Mouse (Mus musculus) limb, embryonic 11.5 days (tissue): ENCODE results near the gene Wnt9b. TPM values are rescaled to one million over a fixed set of nuclear protein-coding genes. Genes with fewer than 3 reads are reported as not detected.

ENCODE experiments used
- ATAC-seq: fragments of 200-750 bp; cut with Nextera tagmentation; 2 replicates; pipeline ENCODE4 v1.8.0; 2017; ENCODE audit warnings: low read depth; ENCODE audit not compliant: insufficient number of reproducible peaks, low FRiP score, low TSS enrichment
- DNase-seq: peaks from one replicate; pipeline ENCODE4 v3.0.0-alpha.2; 2015; ENCODE audit warnings: low spot score
- H3K27ac ChIP-seq: fragments of 300-500 bp; sonication (generic); replicated peaks from 2 replicates; pipeline ENCODE4 v1.5.1; 2014; ENCODE audit warnings: low read depth, mild to moderate bottlenecking, low read length
- H3K27me3 ChIP-seq: fragments of 300-500 bp; sonication (generic); 2 replicates; pipeline ENCODE4 v1.6.1; 2014; ENCODE audit warnings: mild to moderate bottlenecking, low read length, mixed read lengths; ENCODE audit not compliant: control insufficient read depth, insufficient read depth
- H3K36me3 ChIP-seq: fragments of 300-500 bp; sonication (generic); 2 replicates; pipeline ENCODE4 v1.6.1; 2014; ENCODE audit warnings: mild to moderate bottlenecking, low read length, moderate library complexity, mixed read lengths; ENCODE audit not compliant: control insufficient read depth, insufficient read depth
- H3K4me1 ChIP-seq: fragments of 300-500 bp; sonication (generic); 2 replicates; pipeline ENCODE4 v1.6.1; 2014; ENCODE audit warnings: low read length, mixed read lengths; ENCODE audit not compliant: control insufficient read depth, insufficient read depth
- H3K4me2 ChIP-seq: fragments of 300-500 bp; sonication (generic); 2 replicates; pipeline ENCODE4 v1.6.1; 2014; ENCODE audit warnings: low read depth, mild to moderate bottlenecking, moderate library complexity; ENCODE audit not compliant: severe bottlenecking
- H3K4me3 ChIP-seq: fragments of 300-500 bp; sonication (generic); 2 replicates; pipeline ENCODE4 v1.5.1; 2014; ENCODE audit warnings: low read depth, low read length
- H3K9ac ChIP-seq: fragments of 300-500 bp; sonication (generic); 2 replicates; pipeline ENCODE4 v1.6.1; 2014; ENCODE audit warnings: mild to moderate bottlenecking, low read length
- H3K9me3 ChIP-seq: fragments of 300-500 bp; sonication (generic); 2 replicates; pipeline ENCODE4 v1.6.1; 2016; ENCODE audit warnings: low read length; ENCODE audit not compliant: control insufficient read depth
- WGBS: fragments of 180-500 bp; shearing (Covaris S2); extraction: QIAGEN DNeasy Blood & Tissue Kit; methylation state at CpG from one replicate; pipeline ENCODE4 v1.1.7; 2014; 5-methylcytosine and 5-hydroxymethylcytosine counted together
- polyA plus RNA-seq: library from polyadenylated mRNA; unstranded; fragments of >200 nt; fragmentation: Nextera tagmentation; extraction: Ambion mirVana; gene quantifications from 2 replicates; pipeline ENCODE4 v1.2.1, GENCODE M21; 2014

The Wnt9b gene
- polyA plus RNA-seq, result 0.73 and 1.0 TPM in 2 replicates

DNA sequence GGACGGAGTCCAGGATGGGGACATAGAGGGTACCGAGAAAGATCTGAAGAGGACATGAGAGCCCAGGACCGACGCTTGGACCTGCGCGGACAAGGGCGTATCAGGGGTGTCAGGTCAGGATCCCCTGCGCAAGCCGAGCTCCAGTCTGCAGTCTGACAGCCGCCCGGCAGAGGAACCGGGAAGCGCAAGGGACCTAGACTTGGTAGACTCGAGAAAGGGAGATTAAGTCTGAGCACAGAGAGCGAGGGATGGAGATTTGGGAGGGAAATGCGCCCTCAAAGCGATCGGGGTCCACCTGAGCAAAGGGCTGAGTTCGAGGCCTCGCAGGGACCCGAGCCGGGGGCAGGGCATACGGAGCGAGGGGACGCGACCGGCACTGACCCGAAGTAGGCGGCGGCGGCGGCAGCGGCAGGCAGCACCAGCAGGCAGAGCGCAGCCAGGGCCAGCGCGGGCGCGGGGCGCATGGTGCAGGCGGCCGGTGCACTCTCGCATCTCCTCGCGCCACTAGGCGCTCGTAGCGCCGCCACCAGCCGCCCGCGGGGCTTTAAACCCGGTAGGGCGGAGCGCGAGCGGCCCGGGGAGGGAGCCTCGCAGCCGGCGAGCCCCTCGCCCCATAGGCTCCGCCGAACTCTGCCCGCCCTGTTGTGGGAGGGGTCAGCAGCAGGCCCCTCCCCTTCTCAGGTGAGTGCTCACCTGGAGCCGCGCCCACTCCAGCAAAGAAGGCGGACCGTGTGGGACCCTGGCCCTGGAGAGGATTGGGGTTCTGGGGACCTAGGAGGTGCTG is at the start of gene Wnt9b:
TSS of gene Wnt9b (minus strand) at position 516 of the 784 bp plus-strand sequence.
- no peaks in the 10 kb centered on the region for H3K36me3 ChIP-seq
- peaks cover 55% of the 10 kb centered on the region for H3K27me3 ChIP-seq
- H3K27ac ChIP-seq, result no peak within 1 kb of the TSS
- H3K9ac ChIP-seq, result no peak within 1 kb of the TSS
- ATAC-seq, result peak; percentile 62
- peak within 1 kb of the TSS; percentile 84 for H3K4me2 ChIP-seq
- WGBS, result under 1% methylated on average over 68 of the region's 68 CpGs
- peak within 1 kb of the TSS; percentile 36 for H3K4me3 ChIP-seq
- H3K9me3 ChIP-seq, result no peaks in the 10 kb centered on the region
- H3K4me1 ChIP-seq, result peaks cover 8% of the 10 kb centered on the region; the same call in 1 of the 2 replicates
- DNase-seq, result peak; percentile 53

DNA sequence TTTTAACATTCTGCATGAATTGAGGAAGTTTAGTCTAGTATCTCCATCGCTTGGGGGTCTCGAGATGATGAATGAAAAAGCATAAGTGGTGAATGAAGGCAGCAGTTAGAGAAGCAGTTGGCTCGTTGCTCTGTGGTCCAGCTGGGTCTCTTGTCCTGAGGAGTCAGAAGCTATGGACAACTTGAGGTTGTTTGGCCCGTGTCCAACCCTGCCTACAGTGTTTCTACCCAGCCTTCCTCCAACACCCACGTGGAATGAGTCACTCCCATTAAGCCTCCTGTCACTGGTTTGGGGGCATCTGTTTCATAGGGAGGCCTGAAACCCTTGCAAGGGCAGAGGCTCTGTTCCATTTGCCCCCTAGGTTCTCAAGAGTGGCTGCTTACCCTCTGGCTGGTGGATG is 40.3 kb upstream of the Wnt9b start:
- H3K27ac ChIP-seq, result no peak overlapping the region
- DNase-seq (no peak), ATAC-seq (no peak)
- peaks cover 14% of the 10 kb centered on the region for H3K27me3 ChIP-seq
- no peaks in the 10 kb centered on the region for H3K36me3 ChIP-seq
- no peak overlapping the region for H3K4me2 ChIP-seq
- no peaks in the 10 kb centered on the region for H3K9me3 ChIP-seq
- no peak overlapping the region for H3K4me3 ChIP-seq
- H3K4me1 ChIP-seq, result no peaks in the 10 kb centered on the region
- WGBS, result 90% methylated on average over 5 of the region's 5 CpGs
- no peak overlapping the region for H3K9ac ChIP-seq

DNA sequence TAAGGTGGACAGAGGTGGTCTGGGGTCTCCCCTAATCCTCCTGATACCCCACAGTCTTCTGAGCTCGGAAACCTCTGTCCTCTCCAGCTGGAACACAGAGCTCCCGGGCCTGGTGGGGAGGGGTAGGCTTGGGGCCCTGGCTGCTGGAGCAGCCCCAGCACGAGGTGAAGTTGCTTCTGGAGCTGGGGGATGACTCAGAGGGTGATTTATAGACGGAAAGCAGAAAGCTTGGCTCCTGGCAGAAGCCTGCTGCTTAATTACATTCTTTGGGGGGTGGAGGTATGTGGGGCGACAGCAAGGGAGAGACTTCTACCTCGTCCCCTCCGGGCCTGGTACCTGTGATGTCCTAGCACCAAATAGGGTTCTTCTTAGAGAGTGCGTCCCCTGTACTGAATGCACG is 30.5 kb upstream of the Wnt9b start:
- H3K27me3 ChIP-seq, result peaks cover 18% of the 10 kb centered on the region
- no peak for ATAC-seq
- H3K36me3 ChIP-seq, result no peaks in the 10 kb centered on the region
- no peak overlapping the region for H3K27ac ChIP-seq
- WGBS, result 33% methylated on average over 9 of the region's 9 CpGs
- H3K9ac ChIP-seq, result no peak overlapping the region
- no peak overlapping the region for H3K4me2 ChIP-seq
- DNase-seq, result no peak
- no peaks in the 10 kb centered on the region for H3K9me3 ChIP-seq
- H3K4me3 ChIP-seq, result no peak overlapping the region
- H3K4me1 ChIP-seq, result peaks cover 3% of the 10 kb centered on the region; the same call in 1 of the 2 replicates

DNA sequence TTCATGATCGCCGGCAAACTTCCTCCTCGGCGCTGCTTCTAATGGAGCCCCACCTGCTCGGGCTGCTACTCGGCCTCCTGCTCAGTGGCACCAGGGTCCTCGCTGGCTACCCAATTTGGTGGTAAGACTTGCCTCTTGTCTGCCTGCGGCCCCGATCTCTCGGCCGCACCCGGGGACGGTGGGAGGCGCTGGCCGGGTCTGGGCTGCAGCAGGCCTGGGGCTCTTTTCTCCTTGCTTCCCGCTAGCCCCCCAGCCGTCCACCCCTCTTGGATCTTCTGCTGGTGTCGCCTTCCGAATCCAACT is 24.6 kb upstream of the Wnt9b start:
- no peak overlapping the region for H3K27ac ChIP-seq
- WGBS, result 0% methylated on average over 19 of the region's 19 CpGs
- H3K27me3 ChIP-seq, result peaks cover 77% of the 10 kb centered on the region
- peak; percentile 68 for DNase-seq
- no peak overlapping the region for H3K9ac ChIP-seq
- H3K4me2 ChIP-seq, result peak overlapping the region; percentile 41
- H3K4me3 ChIP-seq, result peak overlapping the region; percentile 25
- ATAC-seq, result no peak
- H3K9me3 ChIP-seq, result no peaks in the 10 kb centered on the region
- H3K36me3 ChIP-seq, result no peaks in the 10 kb centered on the region
- peaks cover 12% of the 10 kb centered on the region; the same call in 1 of the 2 replicates for H3K4me1 ChIP-seq

DNA sequence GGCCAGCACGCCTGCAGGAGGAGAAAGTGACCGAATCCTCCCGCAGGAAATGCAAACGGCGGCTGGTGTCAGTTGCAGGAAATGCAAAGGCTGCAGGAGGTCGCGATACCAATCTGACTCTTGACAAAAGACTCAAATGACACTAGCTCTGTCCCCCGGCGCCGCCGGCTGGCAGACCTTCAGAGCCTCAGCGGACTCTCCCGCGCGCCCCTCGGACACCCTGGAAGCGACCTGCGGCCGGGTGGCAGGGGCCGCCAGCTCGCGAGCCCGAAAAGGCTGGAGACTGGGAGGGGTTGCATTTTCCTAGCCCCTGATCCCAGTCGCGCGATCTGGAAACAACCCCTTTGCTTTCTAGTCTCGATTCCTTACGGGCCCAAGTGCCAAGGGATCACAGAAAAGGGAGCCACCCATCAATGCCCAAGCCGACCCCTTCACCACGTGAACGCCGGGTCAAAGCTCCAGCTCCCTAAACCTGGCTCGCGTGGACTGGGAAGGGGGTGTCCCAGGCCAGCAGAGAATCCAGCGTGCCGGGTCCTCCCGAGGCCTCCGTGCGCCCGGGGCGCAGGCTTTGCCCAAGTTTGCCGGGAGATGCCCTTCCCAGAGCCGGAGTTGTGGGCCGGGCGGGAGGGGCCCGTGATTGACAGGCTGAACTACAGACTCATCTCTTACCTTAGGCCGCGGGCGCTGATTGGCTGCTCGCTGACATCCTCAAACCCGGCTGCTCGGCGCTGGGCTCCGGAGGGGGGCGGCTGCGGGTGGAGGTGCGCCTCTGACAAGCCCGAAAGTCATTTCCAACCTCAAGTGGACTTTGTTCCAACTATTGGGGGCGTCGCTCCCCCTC is 24.0 kb upstream of the Wnt9b start, which contains the start of gene Wnt3:
TSS of gene Wnt3 (plus strand) at position 764 of the 841 bp plus-strand sequence.
- H3K27me3 ChIP-seq, result peaks cover 82% of the 10 kb centered on the region
- no peaks in the 10 kb centered on the region for H3K9me3 ChIP-seq
- H3K9ac ChIP-seq, result no peak within 1 kb of the TSS
- H3K4me1 ChIP-seq, result peaks cover 12% of the 10 kb centered on the region; the same call in 1 of the 2 replicates
- H3K36me3 ChIP-seq, result no peaks in the 10 kb centered on the region
- WGBS, result under 1% methylated on average over 60 of the region's 60 CpGs
- no peak within 1 kb of the TSS for H3K27ac ChIP-seq
- peak within 1 kb of the TSS; percentile 25 for H3K4me3 ChIP-seq
- peak within 1 kb of the TSS; percentile 41 for H3K4me2 ChIP-seq
- ATAC-seq, result no peak
- peak; percentile 54 for DNase-seq

DNA sequence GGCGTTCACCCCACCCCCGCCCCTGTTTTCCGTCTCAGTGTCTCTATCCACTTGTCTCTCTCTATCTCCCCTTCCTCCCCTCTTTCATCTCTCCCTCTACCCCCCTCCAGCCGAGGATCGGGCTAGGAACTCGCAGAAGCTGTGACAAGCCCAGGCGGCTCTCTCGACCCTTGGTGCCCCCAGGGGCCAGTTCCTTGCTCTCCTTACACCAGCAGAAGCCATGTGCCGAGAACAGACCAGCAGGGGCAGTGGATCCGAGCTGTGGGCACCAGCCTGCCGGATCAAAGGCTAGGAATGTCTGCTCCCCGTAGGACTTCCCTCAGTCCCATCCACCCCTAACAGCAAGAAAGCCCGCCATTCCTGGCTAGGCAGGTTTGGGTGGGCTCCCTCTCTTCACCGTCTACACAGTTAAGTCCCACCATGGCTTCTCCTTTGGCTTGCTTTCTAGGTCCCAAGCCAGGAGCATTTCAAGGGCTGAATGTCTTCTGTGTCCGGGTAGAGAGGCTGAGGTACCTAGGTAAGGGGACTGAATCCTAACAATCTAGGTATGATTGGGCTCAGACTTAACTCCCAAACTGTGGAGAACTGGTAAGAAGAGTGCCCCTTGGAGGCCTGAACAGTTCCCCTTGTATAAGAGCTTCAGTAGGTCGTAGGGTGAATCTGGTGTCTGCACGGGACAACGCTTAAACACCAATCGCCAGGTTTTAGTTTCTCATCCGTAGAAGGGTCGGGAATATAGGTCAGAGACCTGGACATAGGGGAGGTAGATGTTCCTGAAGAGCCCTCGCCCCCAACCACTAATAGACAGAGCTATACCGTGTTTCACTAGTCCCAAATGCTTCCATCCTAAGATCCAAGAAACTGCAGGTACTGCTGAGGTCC is 23.1 kb upstream of the Wnt9b start:
- Histone ChIP-seq H3K4me3 (peak overlapping the region; percentile 25; the same call in 1 of the 2 replicates), H3K9me3 (no peaks in the 10 kb centered on the region), H3K27ac (no peak overlapping the region), H3K27me3 (peaks cover 83% of the 10 kb centered on the region), H3K36me3 (no peaks in the 10 kb centered on the region), H3K4me1 (peaks cover 12% of the 10 kb centered on the region; the same call in 1 of the 2 replicates), H3K4me2 (peak overlapping the region; percentile 41; the same call in 1 of the 2 replicates), H3K9ac (no peak overlapping the region)
- peak; percentile 56 for DNase-seq
- ATAC-seq, result no peak
- WGBS, result 1% methylated on average over 23 of the region's 23 CpGs

DNA sequence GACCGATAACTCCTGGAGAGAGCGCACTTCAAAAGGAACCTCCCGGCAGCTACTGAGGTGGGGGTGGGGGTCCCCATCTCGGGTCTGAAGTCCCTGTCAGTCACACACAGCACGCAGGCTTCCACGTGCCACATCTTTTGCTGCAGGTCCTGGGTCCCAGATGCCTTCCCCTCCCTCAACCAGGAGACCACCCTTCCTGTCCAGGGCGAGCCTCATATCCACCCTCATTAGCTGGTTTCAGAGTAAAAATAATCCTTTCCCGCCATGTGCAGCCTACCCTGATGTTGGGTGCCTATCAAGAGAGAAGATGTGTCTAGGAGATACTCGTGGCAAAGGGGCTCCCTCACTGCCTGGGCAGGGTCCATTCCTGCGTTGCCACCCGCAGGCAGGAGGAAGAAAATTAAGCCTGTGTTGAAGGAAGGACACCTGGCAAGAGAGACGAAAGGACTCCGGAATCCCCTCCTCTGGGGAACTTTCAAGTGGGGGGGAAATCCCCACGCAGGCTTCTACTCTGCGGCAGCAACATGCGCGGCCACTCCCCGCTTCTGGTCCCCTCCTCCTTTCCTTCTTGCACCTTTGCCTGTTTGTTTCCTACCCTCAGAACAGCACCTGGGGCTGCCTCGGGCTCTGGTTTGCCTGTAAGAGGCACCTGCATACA is 21.7 kb upstream of the Wnt9b start:
- H3K9me3 ChIP-seq, result no peaks in the 10 kb centered on the region
- peaks cover 76% of the 10 kb centered on the region for H3K27me3 ChIP-seq
- no peak overlapping the region for H3K27ac ChIP-seq
- 2% methylated on average over 19 of the region's 19 CpGs for WGBS
- peaks cover 12% of the 10 kb centered on the region; the same call in 1 of the 2 replicates for H3K4me1 ChIP-seq
- DNase-seq (peak; percentile 41), ATAC-seq (no peak)
- H3K4me3 ChIP-seq, result no peak overlapping the region
- H3K36me3 ChIP-seq, result no peaks in the 10 kb centered on the region
- H3K9ac ChIP-seq, result no peak overlapping the region
- H3K4me2 ChIP-seq, result no peak overlapping the region
